Mouse (Mus musculus): ENCODE measurements at regions not wholly inside any gene's neighbourhood (a gene's known extent, or its start where the extent isn't known, plus 50 kb on each side); places are given as distances from the start of the nearest gene placed in this dataset.

- ATAC-seq (replicated peaks; ENCODE audit: poor library complexity, severe bottlenecking) = no peak
Observed at GRCm38 (mm10) chr8:8225175-8225830, 435.7 kb downstream of the Efnb2 start.

DNA sequence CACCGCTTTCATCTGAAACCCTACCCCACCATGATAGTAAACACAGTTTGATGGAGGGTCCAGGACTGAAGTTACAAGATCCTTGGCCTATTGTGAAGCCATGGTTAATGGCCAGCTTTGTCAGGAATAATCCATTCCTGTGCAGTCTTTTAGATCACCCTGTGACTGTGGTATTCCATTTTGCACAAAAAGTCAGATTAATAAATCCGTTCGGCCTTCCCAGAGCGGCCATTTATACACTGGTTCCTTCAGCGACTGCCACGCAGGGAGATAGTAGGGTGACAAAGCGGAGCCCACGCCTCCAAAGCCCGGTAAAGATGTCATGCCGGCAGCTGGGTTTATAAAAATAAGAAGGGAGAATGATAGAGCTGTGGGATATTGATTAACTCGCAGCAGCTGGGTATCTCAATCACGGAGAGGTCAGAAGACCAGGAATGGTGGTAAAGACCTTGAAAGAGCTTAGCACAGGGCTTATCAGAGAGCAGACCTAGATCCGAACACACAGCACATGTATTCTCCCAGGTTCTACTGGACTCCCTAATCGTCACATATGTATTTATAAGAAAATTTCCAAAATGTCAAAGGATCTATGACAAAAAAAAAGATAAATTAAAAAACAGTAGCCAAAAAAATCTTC lies 440.5 kb downstream of the Efnb2 start:
- no peak for ATAC-seq (replicated peaks; ENCODE audit: poor library complexity, severe bottlenecking)

DNA sequence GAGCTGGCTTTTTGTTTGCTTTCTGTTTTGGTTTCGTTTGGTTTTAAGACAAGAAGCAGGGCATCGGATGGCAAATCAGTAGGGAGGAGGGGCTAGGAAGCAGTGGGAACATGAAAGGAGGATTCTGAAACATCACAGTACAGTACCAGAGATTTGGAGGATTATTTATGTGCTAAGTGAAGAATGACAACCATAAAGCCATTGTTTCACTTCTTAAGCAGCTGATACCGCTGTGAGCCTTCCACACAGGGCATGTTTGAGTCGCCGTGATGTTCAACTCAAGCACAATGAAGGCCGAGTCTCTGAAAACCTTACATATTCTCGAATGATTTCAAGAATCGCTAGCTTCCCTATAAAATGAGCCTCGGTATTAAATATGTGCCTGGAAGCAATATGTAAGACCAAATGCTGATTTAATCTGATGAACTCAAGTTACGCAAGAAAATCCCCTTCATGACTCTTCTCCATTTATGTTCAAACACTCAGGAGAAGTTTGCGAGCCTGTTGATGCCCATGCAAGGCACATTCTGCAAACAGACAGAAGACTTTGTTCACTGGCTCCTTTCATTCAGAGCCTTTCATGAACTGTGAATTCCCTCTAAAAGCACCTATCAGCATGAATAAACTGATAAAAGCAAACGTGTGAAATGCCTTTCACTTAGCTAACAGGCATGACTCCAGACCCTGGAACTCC lies 441.2 kb downstream of the Efnb2 start:
- no peak for ATAC-seq (replicated peaks; ENCODE audit: poor library complexity, severe bottlenecking)

- no peak for ATAC-seq (replicated peaks; ENCODE audit: poor library complexity, severe bottlenecking)
Observed at GRCm38 (mm10) chr8:8193036-8193435, 468.0 kb downstream of the Efnb2 start.

DNA sequence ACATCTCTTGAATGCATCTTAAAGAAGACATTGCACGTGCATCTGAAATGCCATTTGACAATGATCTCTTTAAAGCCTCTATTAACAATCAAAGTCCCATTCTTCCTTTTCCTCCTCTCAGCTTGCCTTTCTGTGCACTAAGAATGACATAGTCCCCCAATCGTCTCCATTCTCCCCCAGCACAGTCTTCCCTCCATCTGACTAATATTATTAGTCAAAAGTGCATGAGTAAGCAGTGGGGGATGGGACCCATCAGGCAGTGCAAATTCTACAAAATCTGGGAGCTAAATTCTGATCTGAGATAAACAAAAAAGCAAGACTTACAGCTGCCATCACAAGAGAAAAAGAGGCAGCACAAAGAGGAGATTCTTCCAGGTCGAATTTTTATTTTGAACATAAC lies 475.0 kb downstream of the Efnb2 start:
- ATAC-seq (replicated peaks; ENCODE audit: poor library complexity, severe bottlenecking) = no peak

DNA sequence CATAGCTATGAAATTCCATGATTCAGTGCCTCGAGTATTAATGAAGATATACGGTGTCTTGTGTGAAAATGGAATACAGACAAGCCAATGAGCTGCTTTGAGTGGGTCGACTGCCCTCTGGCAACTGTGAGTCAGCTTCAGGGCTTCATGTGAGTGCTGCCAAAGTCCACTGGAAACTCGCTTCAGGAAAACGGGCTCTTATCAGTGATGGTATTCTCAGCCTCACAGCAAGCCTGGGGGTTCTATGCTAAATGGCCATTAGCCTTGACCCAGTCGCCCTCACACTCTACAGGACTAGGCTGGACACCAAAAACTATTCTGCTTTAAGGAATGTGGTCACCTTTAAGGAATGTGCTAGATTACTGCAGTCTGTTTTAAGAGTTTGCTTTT lies 477.8 kb downstream of the Efnb2 start:
- no peak for ATAC-seq (replicated peaks; ENCODE audit: poor library complexity, severe bottlenecking)

- no peak for ATAC-seq (replicated peaks; ENCODE audit: poor library complexity, severe bottlenecking)
Observed at GRCm38 (mm10) chr8:8182616-8183232, 478.3 kb downstream of the Efnb2 start.

GRCm38 (mm10) chr8:8182108-8182507 lies 478.9 kb downstream of the Efnb2 start:
- no peak for ATAC-seq (replicated peaks; ENCODE audit: poor library complexity, severe bottlenecking)

- ATAC-seq (replicated peaks; ENCODE audit: poor library complexity, severe bottlenecking) = no peak
Observed at GRCm38 (mm10) chr8:8174286-8174685, 486.8 kb downstream of the Efnb2 start.

DNA sequence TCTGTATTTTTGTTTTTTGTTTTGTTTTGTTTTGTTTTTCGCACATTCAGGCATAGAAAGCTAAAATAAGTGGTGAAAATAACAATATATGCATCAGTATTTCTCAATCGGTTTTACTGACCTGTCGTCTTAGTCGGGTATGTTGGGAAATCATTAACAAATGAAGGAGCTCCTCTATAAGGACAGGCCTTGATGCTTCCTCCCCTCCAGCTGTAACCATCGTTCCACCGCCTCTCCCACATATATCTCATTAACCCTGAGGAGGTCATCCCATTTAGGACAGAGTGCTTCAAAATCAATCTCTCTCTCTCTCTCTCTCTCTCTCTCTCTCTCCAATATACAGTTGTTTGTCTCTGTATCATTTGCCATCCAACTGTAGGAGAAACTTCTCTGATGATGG lies 492.4 kb downstream of the Efnb2 start:
- ATAC-seq (replicated peaks; ENCODE audit: poor library complexity, severe bottlenecking) = no peak

- no peak for ATAC-seq (replicated peaks; ENCODE audit: poor library complexity, severe bottlenecking)
Observed at GRCm38 (mm10) chr8:8168250-8168649, 492.8 kb downstream of the Efnb2 start.

GRCm38 (mm10) chr8:8147527-8147926 lies 513.5 kb downstream of the Efnb2 start:
- ATAC-seq (replicated peaks; ENCODE audit: poor library complexity, severe bottlenecking) = no peak

GRCm38 (mm10) chr8:8142933-8143495 lies 518.0 kb downstream of the Efnb2 start:
- ATAC-seq (replicated peaks; ENCODE audit: poor library complexity, severe bottlenecking) = peak; percentile 92

DNA sequence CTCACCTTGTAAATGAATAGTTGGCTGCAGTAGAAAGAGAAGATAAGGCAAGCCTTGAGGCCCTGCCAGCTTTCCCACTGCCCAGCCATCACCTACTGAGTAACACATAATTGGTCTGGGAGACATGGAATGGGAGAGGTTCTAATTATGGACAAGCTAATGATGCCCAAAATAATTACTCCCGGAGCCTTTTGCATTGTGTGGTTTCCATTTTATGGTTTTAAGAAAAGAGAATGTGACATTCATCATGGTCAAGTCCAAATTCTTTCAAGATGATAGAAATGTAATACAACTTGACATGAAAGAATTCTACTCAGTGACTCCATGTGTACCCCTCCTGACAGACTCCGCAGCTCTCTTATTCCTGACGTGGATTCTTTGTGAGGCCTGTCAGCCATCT lies 518.6 kb downstream of the Efnb2 start:
- no peak for ATAC-seq (replicated peaks; ENCODE audit: poor library complexity, severe bottlenecking)

DNA sequence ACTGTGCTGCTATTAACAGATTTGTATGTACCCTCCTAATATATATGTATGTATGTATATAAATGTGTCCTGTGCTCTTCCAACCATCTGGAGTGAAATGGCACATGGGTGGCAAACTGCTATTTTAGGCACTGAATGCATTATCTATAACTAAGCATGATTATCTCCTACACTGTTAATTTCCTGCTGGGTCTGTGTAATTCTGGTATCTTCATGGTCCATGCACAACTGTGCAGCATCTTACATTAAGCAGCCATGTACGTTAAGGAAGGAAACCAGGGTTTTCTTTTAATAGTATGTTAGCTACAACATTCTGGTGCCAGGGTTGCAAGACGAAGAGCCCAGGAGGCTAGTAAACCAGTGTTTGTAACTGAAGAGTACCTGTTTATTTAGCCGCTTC lies 521.3 kb downstream of the Efnb2 start:
- no peak for ATAC-seq (replicated peaks; ENCODE audit: poor library complexity, severe bottlenecking)

- ATAC-seq (replicated peaks; ENCODE audit: poor library complexity, severe bottlenecking) = no peak
Observed at GRCm38 (mm10) chr8:8133001-8133785, 527.8 kb downstream of the Efnb2 start.

GRCm38 (mm10) chr8:8131961-8132376 lies 529.1 kb downstream of the Efnb2 start:
- no peak for ATAC-seq (replicated peaks; ENCODE audit: poor library complexity, severe bottlenecking)

DNA sequence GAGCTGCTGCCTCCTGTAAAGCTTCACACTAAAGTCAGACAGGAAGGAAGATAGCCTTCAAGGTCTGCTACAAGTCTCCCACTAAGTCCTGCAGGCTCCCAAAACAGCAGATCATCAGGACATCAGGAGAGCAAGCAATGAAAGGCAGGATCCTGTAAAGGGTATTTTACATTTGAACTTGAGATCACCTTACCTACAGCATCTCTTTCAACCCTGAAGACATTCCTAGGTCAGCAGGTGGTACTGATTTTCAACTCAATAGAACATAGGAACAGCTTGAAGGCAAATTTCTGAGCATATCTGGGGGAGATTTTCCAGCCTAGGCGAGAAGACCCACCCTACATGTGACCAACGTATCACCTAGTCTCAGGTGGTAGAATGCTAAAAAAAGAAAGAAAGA lies 530.2 kb downstream of the Efnb2 start:
- ATAC-seq (replicated peaks; ENCODE audit: poor library complexity, severe bottlenecking) = no peak

GRCm38 (mm10) chr8:8115595-8116429 lies 545.2 kb downstream of the Efnb2 start:
- no peak for ATAC-seq (replicated peaks; ENCODE audit: poor library complexity, severe bottlenecking)
